Mouse (Mus musculus) urinary bladder, postnatal 25 days (tissue): ENCODE measurements around the gene Gpr152.

Experiments
- DNase-seq: peaks from one replicate; pipeline ENCODE4 v3.0.0; 2022; ENCODE audit warnings: low spot score

The Gpr152 gene

DNA sequence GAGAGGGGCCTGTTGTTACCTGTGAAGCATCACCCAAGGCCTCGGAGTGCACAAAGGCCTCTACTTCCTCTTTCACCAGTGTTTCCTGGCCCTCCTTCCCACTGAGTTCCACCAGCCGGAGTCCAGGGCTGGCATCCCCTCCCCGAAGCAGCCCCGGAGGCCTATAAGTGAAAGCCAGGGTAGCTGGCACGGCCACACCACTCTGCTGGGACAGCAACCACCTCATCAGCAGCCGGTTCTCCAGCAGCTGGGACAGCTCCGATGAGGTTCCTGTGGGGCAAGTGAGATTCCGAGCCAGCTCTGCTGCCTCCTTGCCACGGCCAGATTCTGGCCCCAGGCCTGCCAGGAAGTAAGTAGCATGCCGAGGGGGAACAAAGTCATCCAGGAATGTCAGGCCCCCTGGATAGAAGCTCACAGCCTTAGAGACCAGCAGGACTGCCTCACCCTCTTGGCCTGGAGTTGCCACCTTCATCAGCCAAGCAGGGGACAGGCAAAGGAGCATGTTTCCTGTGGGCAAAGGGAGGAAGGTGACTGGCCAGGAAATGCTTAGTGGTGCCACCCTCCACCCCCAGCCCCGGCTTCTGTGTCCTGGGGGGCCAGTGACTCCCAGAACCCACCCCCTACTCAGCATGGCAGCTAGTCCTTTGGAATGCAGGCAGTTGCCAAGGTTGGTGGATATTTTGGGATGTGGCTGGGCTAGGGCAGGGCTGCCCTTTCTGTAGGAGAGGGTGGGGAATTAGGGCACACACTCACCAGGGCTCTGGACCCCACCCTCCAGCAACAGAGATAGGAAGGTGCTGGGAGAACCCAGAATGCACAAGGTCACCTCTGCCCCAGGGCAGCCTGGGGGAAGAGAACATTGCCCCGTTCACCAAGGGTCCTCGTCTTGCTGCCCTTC is 32.1 kb downstream of the Gpr152 start:
- DNase-seq: no peak

DNA sequence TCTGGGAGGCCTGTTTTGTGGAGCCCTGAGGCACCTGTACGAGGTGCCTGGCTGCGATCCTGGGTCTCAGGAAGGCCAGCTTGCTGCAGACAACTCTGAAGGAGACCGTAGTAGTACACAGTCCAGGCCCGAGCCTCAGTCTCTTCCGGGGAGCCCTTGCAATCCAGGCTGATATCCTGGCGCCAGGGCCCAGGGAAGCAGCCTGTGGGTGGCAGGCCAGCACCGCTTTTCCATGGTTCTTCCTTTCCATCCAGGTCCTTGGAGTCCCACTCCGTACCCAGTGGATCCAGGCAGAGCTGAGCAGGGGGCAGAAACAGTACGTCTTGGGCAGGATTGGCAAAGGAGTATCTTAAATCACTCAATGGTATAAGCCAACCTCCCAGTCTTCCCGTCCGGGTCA is 33.3 kb downstream of the Gpr152 start:
- DNase-seq: no peak

DNA sequence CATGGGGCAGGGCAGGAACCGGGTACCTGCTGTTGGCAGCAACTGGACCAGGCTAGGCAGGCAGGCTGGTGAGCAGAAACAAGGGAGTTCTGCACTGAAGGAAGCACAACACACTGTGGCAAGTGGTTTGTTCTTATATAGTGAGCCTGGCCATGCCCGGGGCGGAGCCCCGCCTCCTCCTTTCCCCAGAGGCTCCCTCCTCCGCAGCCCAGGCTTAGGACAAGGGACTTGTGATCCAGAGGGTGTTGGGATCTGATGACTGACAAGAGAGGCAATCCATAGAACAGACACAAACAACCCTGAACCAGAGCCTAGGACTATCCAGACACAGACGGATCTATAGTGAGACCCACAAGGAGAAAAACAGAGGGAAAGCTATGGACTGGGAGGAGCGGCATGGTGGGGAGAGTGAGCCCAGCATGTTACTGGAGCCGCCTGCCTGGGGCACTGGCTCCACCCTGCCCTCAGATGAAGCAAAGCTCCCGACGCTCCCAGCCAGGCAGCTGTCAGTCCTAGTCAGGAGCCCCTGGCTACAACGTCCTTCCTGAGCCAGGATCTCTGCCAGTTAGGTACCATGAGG is 35.9 kb downstream of the Gpr152 start, which contains the start of gene Carns1:
Gene Carns1, minus strand, starts transcription at position 112 of the 580 bp plus-strand sequence.
- no peak for DNase-seq

DNA sequence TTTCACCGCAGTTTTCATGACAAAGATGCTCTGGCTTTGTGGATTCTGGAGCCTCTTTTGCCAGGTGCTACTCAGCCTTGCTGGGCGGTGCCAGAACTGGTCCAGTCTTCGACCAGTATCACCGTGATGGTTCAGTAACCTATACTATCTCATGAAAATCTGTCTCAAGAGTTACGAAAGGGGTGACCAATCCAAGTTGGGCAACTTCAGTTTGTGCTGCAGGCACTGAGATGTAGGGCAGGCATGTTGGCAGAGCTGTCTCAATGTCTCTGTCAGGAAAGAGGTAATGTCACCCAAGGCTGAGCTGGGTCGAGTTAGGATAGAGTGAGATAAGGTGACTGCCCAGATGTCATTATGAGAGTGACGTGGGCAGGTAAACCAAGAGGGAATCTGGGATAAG is 40.8 kb downstream of the Gpr152 start:
- no peak for DNase-seq

DNA sequence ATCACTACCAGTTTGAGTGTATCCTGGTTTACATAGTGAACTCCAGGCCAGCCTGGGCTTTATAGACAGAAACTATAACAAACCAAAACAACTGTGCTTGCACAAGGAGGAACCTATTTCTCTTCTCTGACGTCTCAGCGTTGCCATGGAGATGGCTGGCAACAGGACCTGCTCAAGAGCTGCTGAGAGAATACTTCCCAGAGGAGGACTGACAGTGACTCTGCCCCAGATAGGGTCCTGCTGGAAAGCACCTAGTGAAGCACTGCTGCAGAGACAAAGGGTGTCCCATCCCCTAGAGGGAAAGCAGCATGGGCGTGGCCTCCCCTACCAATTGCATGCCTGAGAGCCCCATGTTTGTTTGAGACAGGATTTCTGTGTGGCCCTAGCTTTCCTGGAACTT is 42.3 kb downstream of the Gpr152 start:
- no peak for DNase-seq

DNA sequence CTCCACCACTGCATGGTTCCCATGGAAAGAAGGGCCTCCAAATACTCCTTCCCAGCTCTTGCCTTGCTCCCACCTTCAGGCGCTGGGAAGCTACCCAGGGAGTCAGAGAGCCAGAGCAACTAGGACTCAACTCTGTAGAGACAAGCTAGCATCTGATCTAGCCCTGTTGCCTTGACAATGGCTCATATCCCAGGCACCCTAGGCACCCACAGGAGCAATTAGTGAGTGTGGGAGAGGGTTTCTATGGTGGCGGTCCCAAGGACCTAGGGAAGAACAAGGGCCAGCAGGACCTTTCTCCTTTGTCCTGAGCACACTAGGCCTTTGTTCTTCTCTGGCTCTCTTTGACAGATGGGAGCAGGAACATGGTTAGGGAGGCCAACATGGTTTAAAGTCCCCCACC is 44.1 kb downstream of the Gpr152 start:
- DNase-seq: no peak

DNA sequence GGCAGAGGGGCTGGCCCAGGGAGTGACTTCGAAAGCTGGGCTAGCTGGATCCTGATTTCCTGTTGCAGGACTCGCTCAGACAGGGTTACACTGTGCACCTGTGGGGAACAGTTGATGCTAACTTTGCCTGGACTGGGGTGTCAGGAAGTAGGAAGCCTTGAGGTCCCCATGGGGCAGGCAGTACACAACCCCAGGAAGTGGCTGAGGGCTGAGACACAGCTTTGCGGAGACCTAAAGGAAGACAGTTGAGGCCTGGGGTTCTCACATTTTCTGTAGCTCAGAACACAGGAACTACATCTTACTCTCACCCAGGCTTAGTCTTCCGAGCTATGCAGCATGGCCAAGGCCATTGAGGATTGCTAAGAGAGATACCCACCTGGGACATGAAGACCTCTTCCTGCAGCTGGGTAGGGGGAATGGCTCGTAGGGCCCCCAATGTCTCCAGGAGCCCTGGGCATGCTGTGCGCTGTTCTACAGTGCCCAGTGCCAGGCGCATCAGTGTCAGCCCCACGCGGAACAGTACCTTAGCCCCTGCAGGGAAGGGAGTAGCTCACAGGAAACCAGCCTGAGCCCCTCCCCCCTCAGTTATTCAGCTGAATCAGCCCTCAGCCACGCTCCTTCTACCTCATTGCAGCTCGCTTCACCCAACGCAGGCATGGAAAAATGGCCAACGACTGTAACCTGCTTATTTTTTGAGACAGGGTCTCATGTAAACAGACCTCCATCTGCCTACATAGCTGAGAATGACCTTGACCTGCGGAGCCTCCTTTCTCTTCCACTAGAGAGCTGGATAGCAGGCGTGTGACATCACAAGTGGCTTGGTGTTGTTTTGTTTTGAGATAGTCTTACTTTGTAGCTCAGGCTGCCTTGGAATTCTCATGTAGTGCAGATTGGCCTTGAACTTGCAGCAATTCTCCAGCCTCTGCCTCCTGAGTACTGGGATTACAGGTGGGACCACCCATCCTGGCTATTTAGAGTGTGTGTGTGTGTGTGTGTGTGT is 45.7 kb downstream of the Gpr152 start:
- no peak for DNase-seq

DNA sequence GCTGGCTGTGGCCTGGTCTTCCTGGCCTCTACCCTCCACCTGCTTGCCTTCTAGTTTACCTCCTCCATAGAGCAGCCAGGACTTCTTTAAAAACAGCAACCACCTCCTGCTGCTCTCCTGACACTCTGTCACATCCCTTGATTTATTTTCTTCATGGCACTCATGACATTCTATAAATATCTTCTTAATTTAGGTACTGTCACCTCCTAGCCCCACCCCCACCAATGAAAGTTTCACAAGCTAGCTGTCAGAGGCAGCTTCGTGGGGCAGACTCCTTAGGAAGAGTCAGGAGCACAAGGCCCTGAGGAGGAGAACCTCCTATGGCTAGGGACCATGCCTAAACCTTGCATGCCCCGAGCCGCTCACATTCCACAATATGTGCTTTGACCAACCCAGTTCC is 47.7 kb downstream of the Gpr152 start:
- DNase-seq: no peak

DNA sequence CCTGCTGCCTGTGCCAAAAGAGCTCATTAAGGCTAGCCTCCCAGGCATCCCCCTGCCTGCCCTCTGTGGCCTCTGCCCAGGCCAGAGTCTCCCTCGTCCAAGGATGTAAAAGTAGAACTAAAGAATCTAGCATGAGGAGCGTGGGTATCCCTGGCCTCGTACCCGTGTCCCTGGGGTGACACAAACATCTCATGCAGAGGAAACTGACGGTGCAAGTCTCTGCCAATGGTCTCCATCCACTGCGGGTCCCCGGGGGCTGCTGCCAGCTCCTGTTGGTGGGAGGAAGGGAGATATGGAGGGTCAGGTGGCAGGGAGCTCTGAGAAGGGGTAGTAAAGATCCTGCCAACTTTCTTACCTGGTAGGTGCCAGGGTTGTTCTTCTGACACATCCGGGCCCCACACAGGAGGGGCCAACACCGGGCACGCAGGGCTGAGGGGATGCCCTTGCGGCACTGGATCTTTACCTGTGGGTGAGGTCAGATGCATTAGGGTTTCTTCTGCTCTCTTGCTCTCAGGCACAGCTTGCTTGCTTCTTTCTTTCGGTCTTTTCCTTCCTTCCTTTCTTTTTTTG is 49.5 kb downstream of the Gpr152 start:
- DNase-seq: no peak

DNA sequence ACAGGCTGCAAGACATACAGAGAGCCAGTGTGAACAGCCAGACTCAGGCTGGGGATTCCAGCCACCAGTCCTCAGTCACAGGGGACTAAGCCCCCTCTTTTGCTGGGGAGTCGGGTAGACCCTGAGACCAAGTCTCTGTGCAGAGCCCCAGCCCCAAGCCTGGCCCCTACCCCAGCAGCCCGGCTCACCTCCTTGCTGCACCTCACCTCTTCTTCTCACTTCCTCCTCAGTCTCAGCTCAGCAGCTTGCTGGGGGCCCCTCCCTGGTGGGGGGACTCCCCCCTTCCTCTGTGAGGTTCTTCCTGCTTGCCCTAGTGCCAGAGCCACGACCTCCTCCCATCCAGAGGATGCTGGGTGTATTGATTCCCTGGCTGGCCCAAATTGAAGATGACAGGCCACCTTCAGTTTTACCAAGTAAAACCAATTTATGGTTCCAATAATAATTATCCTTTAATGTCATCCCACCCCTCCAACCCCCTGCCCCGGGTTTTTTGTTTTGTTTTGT is 51.3 kb downstream of the Gpr152 start, which contains the start of gene Tbc1d10c:
Gene Tbc1d10c, minus strand, starts transcription at position 454 of the 504 bp plus-strand sequence.
- DNase-seq: no peak

DNA sequence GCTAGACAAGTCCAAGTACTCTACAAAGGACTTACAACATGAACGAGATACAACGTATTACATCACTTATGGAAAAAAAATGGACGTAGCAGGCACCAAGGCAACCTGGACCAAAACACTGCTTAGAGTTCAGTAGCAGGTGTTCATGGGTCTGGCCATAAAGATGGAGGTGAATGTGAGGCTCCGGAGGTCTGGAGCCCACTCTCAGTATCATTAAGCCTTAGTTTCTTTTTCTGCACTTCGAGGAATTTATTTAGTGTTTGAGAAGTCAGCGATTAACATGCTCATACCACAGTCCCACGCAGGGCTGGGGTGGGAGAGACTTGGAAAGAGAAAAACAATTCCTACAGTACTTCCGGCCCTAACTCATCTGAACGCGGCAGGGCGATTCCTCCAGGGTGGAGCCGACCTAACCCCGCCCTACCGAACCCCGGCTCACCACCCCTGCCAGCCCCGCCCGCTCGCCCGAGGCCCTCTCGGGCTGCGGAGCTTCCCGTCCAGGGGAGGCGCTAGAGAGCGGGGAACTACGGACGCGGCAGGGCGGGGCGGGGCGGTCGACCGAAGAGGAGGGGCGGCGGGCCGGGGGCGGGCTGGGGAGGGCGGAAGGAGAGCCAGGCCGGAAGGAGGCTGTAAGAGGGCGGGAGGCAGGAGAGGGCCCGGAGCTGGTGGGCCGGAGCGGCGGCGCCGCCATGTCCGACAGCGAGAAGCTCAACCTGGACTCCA is 52.1 kb downstream of the Gpr152 start, which contains the start of gene Ppp1ca:
Gene Ppp1ca, plus strand, starts transcription at position 538 of the 723 bp plus-strand sequence.
- DNase-seq: peak; percentile 99

DNA sequence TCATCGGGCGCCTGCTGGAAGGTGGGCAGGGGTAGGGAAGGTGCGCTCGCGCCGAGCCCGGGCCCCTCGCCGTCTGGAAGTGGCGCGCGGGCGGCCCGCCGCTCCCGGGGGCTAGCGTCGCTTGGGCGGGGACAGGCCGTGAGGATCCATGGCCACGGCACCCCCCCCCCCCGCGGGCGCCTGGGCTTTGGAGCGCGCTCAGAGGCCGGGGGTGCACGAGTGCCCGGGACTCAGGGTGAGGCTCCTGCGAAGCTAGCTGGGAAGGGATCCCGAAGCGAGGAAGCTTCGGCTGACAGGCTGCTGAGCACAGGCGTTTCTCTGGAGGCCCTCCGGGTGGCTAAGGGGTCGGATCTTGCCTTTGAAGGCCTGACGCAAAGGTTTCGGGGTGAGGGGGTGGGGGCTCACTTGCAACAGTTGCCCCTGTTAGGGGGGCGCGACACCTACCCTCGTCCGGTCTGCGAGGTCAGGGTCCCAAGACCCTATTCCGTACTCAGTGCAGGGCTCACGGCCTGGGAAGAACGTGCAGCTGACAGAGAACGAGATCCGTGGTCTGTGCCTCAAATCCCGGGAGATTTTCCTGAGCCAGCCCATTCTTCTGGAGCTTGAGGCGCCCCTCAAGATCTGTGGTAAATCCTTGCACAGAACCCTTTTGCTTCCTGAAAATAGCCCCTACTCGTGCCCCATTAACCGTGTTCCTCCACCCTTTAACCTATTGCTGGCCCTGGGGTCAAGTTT is 52.8 kb downstream of the Gpr152 start:
- no peak for DNase-seq

DNA sequence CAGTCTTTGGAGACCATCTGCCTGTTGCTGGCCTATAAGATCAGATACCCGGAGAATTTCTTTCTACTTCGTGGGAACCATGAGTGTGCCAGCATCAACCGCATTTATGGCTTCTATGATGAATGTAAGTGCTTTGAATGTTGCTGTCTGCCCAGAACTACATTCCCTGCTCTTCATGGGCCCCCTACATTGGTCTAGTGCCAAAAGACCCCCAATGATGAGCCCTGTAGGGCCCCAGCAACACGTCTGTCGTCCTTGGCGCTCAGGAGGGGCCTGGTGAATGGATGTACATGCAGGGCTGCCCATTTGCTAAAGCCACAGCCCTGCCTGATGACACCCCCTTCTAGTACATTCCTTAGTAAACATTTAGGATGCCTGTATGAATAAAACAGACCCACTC is 53.5 kb downstream of the Gpr152 start:
- DNase-seq: no peak

DNA sequence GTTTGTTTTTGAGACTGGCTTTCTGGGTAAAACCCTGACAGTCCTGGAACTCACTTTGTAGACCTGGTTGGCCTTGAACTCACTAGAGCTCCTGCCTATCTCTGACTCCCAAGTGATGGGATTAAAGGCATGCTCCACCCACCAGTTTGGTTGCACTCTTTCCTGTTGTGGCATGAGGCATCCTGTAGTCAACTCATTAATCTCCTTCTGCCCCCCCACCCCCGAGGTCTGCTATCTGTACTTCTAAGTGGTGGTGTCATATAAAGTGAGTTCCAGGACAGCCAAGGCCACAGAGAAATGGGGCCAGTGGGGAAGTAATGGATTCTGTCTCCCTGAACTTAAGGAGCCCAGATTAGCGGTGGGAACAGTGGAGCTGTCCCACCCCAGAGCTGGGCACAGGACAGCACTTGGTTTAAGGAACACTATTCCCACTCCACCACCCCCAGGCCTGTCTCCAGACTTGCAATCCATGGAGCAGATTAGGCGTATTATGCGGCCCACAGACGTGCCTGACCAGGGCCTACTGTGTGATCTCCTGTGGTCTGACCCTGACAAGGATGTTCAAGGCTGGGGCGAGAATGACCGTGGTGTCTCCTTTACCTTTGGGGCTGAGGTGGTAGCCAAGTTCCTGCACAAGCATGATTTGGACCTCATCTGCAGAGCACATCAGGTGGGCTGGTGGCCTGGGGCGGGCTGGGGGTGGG is 54.6 kb downstream of the Gpr152 start:
- DNase-seq: no peak

DNA sequence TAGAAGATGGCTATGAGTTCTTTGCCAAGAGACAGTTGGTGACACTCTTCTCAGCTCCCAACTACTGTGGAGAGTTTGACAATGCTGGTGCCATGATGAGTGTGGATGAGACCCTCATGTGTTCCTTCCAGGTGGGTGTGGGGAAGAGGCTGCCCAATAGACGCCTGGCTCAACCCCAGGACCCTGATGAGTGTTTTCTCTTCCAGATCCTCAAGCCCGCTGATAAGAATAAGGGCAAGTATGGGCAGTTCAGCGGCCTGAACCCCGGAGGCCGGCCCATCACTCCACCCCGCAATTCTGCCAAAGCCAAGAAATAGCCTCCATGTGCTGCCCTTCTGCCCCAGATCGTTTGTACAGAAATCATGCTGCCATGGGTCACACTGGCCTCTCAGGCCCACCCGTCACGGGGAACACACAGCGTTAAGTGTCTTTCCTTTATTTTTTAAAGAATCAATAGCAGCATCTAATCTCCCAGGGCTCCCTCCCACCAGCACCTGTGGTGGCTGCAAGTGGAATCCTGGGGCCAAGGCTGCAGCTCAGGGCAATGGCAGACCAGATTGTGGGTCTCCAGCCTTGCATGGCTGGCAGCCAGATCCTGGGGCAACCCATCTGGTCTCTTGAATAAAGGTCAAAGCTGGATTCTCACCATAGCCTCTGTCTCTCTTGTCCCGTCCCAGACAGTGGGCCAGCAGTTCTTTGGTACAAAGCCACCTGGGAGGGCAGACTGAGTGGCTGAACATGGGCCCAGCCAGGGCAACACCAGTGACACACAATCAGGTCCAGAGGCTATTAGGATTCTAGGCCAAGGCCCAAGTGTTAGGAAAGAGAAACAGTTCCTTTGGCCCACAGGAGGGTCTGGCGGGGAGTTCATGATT is 55.4 kb downstream of the Gpr152 start:
- DNase-seq: no peak
